Mouse (Mus musculus) liver, postnatal 0 days (tissue): ENCODE results near the gene Brpf3.

Source experiments
- CTCF ChIP-seq: sonication (generic); IDR thresholded peaks from 2 replicates; pipeline ENCODE4 v1.5.1; 2016; ENCODE audit warnings: antibody characterized with exemption, low read depth
- EP300 ChIP-seq: IDR thresholded peaks from 2 replicates; pipeline ENCODE4 v1.6.1; 2016; ENCODE audit warnings: antibody characterized with exemption, low read depth, mild to moderate bottlenecking

DNA sequence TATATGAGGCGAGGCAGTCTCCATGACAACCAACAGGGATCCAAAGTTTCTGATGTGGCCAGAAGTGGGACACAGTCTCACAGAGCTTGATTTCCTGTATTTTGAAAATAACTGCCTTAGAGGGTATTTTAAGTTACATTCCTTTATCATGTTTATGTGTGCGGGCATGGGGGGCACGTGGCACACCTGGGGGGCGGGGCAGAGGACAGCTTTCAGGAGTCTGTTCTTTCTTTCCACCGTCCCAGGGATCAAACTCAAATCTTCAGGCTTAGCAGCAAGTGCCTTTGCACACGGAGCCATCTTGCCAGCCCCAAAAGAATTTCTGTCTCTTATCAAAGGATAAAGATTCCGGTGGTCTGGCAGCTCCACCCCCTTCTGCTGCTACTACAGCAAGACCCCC lies 63.0 kb downstream of the Brpf3 start:
- TF ChIP-seq CTCF, result no peak
- TF ChIP-seq EP300, result no peak
